Mouse (Mus musculus) small intestine, adult 2 months (tissue): ENCODE measurements around the gene Slc5a1.

ENCODE experiments used
- CTCF ChIP-seq: fragments of 200-500 bp; IDR thresholded peaks from 2 replicates; pipeline ENCODE4 v1.5.1; 2012; ENCODE audit warnings: low read depth, mild to moderate bottlenecking, control low read depth, inconsistent platforms, low read length, moderate library complexity, mixed read lengths; ENCODE audit not compliant: insufficient replicate concordance, insufficient read length; ENCODE audit errors: extremely low read depth
- POLR2A ChIP-seq: fragments of 200-500 bp; IDR thresholded peaks from 2 replicates; pipeline ENCODE4 v1.6.1; 2012; ENCODE audit warnings: low read depth, mild to moderate bottlenecking, control low read depth, inconsistent platforms, low read length, moderate library complexity

- TF ChIP-seq CTCF: no peak
- TF ChIP-seq POLR2A: no peak
Observed at GRCm38 (mm10) chr5:33125318-33125717, 21.3 kb downstream of the Slc5a1 start.
